Mouse (Mus musculus): Measurements from ENCODE around the gene Rnase4. TPM values are rescaled to one million over a fixed set of nuclear protein-coding genes. Genes with fewer than 3 reads are reported as not detected.

Gene Rnase4
- polyA plus RNA-seq, 1 experiment: 1.6 TPM

DNA sequence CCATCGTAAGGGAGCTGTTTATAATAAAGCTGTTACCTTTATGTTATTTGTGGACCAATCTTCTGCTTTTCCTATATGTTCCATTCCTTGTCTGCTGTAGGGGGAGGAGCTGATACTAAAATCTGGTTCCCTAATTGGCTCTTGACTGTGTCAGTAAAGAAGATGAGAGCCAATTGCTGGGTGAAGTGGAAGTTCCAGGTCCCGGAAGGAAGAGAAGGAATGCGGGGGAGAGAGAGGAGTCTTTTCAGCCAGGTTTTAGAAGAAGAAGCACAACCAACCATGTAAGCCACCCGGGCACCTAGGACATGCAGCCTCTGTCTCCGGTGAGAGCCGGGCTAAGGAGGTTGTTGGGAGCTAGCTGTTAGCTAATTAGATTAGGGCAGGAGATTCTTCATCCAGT, 34.8 kb downstream of the Rnase4 start:
- H3K4me1 ChIP-seq: peaks cover 44% of the 10 kb centered on the region
- no peak overlapping the region for H3K4me3 ChIP-seq (replicated peaks)

DNA sequence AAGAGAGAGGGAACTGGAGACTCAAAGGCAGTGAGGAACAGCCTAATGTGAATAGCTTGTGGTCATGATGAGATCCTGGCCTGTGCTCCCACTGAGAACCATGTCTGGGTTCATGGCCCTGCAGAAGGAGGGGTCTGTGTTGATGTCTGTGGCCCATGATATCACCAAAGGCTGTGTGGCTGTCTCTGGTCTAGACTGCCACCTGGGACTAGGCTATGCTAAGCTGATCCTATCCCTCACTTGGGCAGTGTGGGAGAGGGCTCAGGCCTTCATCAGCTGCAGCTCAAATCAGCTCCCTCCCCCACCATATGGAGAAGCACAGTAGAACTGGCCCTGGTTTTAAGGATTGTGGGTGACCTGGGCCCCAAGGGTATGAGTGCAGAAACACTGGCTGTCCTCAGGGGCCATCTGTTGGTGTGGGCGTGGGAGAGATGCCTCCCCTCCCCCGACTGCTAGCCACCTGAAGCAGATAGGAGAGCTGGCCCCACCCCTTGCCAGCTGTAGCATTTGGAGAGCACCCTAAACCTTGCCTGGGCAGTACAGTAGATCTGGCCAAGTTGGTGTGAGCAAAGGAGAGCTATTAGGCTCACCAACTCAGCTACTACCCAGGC, 36.9 kb downstream of the Rnase4 start:
- H3K9me3 ChIP-seq: peaks cover 2% of the 10 kb centered on the region; the same call in 1 of the 2 replicates
- no peak overlapping the region for H3K4me3 ChIP-seq (replicated peaks)
- no peak for TF ChIP-seq GATA1 (IDR thresholded peaks at IDR 0.05; ENCODE audit: borderline replicate concordance, low read length)
- no peak for TF ChIP-seq FLI1 (IDR thresholded peaks at IDR 0.05; ENCODE audit: low read length)
- H3K27me3 ChIP-seq (replicated peaks): peaks cover 4% of the 10 kb centered on the region
- peaks cover 58% of the 10 kb centered on the region for H3K4me1 ChIP-seq
- H3K36me3 ChIP-seq (replicated peaks; ENCODE audit: low read length): no peaks in the 10 kb centered on the region

More for the DNA sequence above, 34.8 kb downstream of the Rnase4 start:
- Histone ChIP-seq H3K9me3 (peaks cover 2% of the 10 kb centered on the region; the same call in 1 of the 2 replicates), H3K27me3 (replicated peaks) (peaks cover 4% of the 10 kb centered on the region), H3K36me3 (replicated peaks; ENCODE audit: low read length) (no peaks in the 10 kb centered on the region)
- no peak for TF ChIP-seq GATA1 (IDR thresholded peaks at IDR 0.05; ENCODE audit: borderline replicate concordance, low read length)
- no peak for TF ChIP-seq FLI1 (IDR thresholded peaks at IDR 0.05; ENCODE audit: low read length)

DNA sequence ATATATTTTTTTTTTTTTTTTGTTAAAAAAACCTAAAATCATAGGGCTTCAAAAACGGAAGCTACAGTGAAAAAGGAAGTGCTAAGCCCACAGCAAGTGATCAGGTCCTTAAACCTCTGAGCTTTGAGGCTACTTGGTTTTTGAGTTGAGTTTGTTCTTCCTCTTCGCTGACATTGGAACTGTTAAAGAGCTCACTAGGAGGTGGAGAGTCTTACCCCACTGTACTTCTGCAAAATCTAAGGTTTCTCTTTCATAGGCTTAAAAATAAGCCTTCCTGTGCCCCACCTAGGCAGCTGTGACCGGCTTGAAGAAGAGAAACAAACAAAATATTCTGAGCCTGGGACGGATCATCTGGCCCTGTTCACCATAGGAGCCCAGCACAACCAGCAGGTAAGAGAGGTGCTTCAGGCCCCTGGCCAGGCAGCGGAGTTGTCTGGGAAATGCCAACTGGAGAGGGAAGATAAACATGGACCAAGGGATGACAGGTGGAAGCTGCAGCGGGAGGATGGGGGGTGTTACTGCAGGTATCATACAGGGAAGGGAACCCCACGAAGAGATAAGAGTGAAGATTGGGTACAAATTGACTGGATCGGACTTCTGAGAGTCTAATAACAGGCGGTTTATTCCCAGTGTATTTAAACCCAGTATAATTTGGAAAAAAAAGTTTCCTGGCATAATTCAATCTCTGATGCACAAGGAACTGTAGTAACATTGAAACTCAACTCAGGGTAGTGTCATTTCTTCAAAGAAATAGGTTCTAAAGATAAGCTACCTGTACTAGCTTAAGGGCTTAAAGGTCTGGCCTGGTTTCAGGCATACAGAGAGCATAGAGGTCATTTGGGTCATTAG, 38.1 kb downstream of the Rnase4 start:
- H3K4me1 ChIP-seq: peaks cover 58% of the 10 kb centered on the region
- H3K36me3 ChIP-seq (replicated peaks; ENCODE audit: low read length): no peaks in the 10 kb centered on the region
- peaks cover 2% of the 10 kb centered on the region; the same call in 1 of the 2 replicates for H3K9me3 ChIP-seq
- TF ChIP-seq GATA1 (IDR thresholded peaks at IDR 0.05; ENCODE audit: borderline replicate concordance, low read length) (no peak), FLI1 (IDR thresholded peaks at IDR 0.05; ENCODE audit: low read length) (no peak)
- peak overlapping the region; percentile 83 for H3K4me3 ChIP-seq (replicated peaks)
- H3K27me3 ChIP-seq (replicated peaks): peaks cover 4% of the 10 kb centered on the region

DNA sequence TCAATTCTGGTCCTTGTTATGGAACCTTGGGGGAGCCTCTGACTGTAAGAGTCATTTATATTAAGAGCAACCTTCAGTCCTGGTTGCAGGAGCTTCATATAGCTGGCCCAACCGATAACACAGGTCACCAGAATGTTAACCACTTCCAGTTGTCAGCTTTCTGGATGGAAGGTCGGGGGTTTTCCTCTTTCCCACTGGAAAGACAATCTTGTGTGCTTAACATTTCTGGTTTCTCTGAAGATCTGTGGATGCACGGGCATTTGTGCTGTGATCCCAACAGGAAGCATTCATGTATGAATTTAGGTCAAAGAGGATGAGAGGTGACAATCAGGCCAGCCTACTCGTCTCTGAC, 38.7 kb downstream of the Rnase4 start:
- no peak for TF ChIP-seq GATA1 (IDR thresholded peaks at IDR 0.05; ENCODE audit: borderline replicate concordance, low read length)
- TF ChIP-seq FLI1 (IDR thresholded peaks at IDR 0.05; ENCODE audit: low read length): no peak
- no peaks in the 10 kb centered on the region for H3K36me3 ChIP-seq (replicated peaks; ENCODE audit: low read length)
- no peak overlapping the region for H3K4me3 ChIP-seq (replicated peaks)
- peaks cover 2% of the 10 kb centered on the region; the same call in 1 of the 2 replicates for H3K9me3 ChIP-seq
- H3K27me3 ChIP-seq (replicated peaks): no peaks in the 10 kb centered on the region
- H3K4me1 ChIP-seq: peaks cover 54% of the 10 kb centered on the region

DNA sequence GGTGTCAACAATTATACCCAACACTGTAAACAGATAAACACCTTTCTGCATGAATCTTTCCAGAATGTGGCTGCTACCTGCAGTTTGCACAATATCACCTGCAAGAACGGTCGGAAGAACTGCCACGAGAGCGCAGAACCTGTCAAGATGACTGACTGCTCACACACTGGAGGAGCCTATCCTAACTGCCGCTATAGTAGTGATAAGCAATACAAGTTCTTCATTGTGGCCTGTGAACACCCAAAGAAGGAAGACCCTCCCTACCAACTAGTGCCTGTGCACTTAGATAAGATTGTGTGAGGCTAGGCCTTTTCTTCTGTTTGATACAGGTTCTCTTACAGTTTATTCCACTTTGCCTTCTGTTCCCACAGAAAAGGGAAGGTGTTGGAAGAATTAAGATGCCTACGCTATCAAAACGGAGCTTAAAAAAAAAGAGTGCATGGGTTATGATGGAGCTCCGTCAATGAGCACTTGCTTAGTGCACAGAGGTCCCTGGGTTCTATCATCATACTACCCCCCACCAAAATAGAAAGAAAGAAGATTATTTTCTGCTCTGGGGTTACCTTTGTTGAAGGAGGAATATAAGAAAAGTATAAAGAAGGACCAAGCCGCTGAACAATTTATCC, 39.6 kb downstream of the Rnase4 start:
- peaks cover 2% of the 10 kb centered on the region; the same call in 1 of the 2 replicates for H3K9me3 ChIP-seq
- no peaks in the 10 kb centered on the region for H3K36me3 ChIP-seq (replicated peaks; ENCODE audit: low read length)
- no peaks in the 10 kb centered on the region for H3K27me3 ChIP-seq (replicated peaks)
- peak overlapping the region; percentile 83 for H3K4me3 ChIP-seq (replicated peaks)
- H3K4me1 ChIP-seq: peaks cover 54% of the 10 kb centered on the region
- no peak for TF ChIP-seq FLI1 (IDR thresholded peaks at IDR 0.05; ENCODE audit: low read length)
- no peak for TF ChIP-seq GATA1 (IDR thresholded peaks at IDR 0.05; ENCODE audit: borderline replicate concordance, low read length)

DNA sequence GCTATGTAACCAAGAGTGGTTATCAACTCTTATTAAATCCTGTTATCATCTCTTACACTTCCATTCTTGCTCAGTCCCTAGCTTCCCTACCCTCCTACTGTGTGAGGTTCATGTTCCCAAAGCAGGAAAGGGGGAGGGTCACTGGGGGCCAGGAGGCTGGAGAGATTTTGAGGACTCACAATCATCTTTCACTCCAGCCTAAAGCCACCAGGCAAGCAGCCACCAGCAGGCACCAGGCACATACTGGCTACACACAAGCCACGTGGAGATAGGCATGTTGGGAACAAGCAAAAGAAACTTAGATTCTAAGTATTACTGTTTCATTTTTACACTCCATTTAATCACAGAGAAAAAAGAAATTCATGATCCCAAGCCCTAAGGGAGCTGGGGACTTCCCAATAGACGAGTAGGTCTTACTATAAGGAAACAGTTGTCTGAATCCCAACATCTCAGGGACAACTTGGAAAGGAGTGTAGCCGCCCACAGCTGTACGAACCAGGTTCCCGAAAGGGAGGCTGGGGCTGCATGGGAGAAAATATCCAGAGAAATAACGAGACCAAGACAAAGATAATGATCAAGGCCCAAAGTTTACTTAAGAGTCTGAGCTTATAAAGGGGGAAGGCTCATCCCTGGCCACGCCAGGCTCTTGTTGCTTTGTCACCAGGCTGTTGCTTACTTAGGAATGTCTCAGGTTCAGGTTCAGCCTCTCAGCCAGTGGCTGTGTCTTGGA, 40.4 kb downstream of the Rnase4 start:
- Histone ChIP-seq H3K9me3 (peaks cover 2% of the 10 kb centered on the region; the same call in 1 of the 2 replicates), H3K4me1 (peaks cover 54% of the 10 kb centered on the region), H3K36me3 (replicated peaks; ENCODE audit: low read length) (no peaks in the 10 kb centered on the region), H3K4me3 (replicated peaks) (no peak overlapping the region), H3K27me3 (replicated peaks) (no peaks in the 10 kb centered on the region)
- TF ChIP-seq GATA1 (IDR thresholded peaks at IDR 0.05; ENCODE audit: borderline replicate concordance, low read length) (no peak), FLI1 (IDR thresholded peaks at IDR 0.05; ENCODE audit: low read length) (no peak)

DNA sequence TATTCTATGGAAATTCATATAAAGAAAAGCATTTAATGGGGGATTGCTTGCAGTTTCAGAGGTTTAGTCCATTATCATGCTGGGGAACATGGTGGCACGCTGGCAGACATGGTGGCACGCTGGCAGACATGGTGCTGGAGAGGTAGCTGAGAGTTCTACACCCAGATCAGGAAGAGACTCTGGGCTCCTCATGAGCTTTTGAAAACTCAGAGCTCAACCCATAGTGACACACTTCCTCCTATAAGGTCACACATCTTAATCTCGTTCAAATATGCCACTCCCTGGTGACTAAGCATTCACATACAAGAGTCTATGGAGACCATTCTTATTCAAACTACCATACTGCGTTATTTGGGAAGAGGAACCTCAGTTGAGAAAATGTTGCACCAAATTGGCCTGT, 41.5 kb downstream of the Rnase4 start:
- no peaks in the 10 kb centered on the region for H3K9me3 ChIP-seq
- no peaks in the 10 kb centered on the region for H3K27me3 ChIP-seq (replicated peaks)
- peaks cover 48% of the 10 kb centered on the region for H3K4me1 ChIP-seq
- no peak for TF ChIP-seq FLI1 (IDR thresholded peaks at IDR 0.05; ENCODE audit: low read length)
- no peak for TF ChIP-seq GATA1 (IDR thresholded peaks at IDR 0.05; ENCODE audit: borderline replicate concordance, low read length)
- no peak overlapping the region for H3K4me3 ChIP-seq (replicated peaks)
- H3K36me3 ChIP-seq (replicated peaks; ENCODE audit: low read length): no peaks in the 10 kb centered on the region

DNA sequence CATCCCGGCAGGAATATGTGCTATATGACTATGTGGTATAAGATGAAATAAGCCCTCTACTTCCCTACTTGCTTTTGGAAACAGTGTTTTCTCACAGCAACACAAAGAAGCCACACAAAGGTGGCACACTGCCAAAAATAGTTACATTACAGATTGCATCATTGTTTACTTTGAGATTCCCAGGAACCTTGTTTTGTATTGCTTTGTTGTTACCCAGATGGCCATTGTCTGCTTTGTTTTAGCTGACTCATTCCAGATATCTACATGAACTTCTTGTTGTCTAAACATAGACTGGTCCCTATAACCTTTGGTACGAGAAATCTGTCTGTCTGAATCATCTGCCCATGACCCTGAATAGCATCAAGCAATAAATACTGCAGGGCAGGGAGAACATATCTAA, 49.5 kb downstream of the Rnase4 start:
- peaks cover 5% of the 10 kb centered on the region for H3K27me3 ChIP-seq (replicated peaks)
- H3K9me3 ChIP-seq: no peaks in the 10 kb centered on the region
- no peaks in the 10 kb centered on the region for H3K36me3 ChIP-seq (replicated peaks; ENCODE audit: low read length)
- H3K4me3 ChIP-seq (replicated peaks): no peak overlapping the region
- H3K4me1 ChIP-seq: peaks cover 10% of the 10 kb centered on the region; the same call in 1 of the 2 replicates
- TF ChIP-seq FLI1 (IDR thresholded peaks at IDR 0.05; ENCODE audit: low read length) (no peak), GATA1 (IDR thresholded peaks at IDR 0.05; ENCODE audit: borderline replicate concordance, low read length) (no peak)

DNA sequence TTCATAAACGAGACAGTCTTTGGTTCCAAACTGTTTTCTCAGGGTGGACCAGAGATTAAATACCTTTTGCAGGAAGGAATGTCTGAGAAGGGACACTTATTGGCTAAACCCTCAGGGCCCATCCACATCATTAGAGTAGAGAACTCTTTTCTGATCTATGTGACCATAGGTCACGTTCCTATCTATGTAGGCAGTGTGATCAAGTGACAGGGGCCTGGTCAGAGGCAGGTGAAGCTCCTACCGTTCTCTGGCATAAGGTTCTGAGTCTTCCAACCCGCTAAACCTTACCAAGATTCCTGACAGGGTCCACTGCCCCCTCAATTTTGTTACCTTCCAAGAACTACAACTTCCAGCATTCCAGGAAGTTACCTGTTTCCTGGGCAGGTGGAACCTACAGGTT, 51.2 kb downstream of the Rnase4 start:
- TF ChIP-seq FLI1 (IDR thresholded peaks at IDR 0.05; ENCODE audit: low read length) (no peak), GATA1 (IDR thresholded peaks at IDR 0.05; ENCODE audit: borderline replicate concordance, low read length) (no peak)
- Histone ChIP-seq H3K4me1 (peaks cover 10% of the 10 kb centered on the region; the same call in 1 of the 2 replicates), H3K36me3 (replicated peaks; ENCODE audit: low read length) (no peaks in the 10 kb centered on the region), H3K27me3 (replicated peaks) (peaks cover 7% of the 10 kb centered on the region), H3K9me3 (no peaks in the 10 kb centered on the region), H3K4me3 (replicated peaks) (no peak overlapping the region)

All from megakaryocyte, embryonic 14.5 days (primary cell).